Mouse (Mus musculus) midbrain, postnatal 0 days (tissue): ENCODE measurements around the gene Aifm3. TPM values are rescaled to one million over a fixed set of nuclear protein-coding genes. Genes with fewer than 3 reads are reported as not detected.

Source experiments
- ATAC-seq: fragments of 200-750 bp; cut with Nextera tagmentation; 2 replicates; pipeline ENCODE4 v1.8.0; 2017; ENCODE audit warnings: moderate number of reproducible peaks, mild to moderate bottlenecking, moderate TSS enrichment, moderate library complexity; ENCODE audit not compliant: low FRiP score
- DNase-seq: peaks from one replicate; pipeline ENCODE4 v3.0.0-alpha.2; 2015; ENCODE audit warnings: low spot score
- H3K27ac ChIP-seq: fragments of 300-500 bp; sonication (generic); 2 replicates; pipeline ENCODE4 v1.5.1; 2014; ENCODE audit warnings: low read depth, mild to moderate bottlenecking, low read length, mixed read lengths
- H3K27me3 ChIP-seq: fragments of 300-500 bp; sonication (generic); 2 replicates; pipeline ENCODE4 v1.6.1; 2014; ENCODE audit warnings: low read length, control low read depth, mixed read lengths; ENCODE audit not compliant: insufficient read depth
- H3K36me3 ChIP-seq: fragments of 300-500 bp; sonication (generic); 2 replicates; pipeline ENCODE4 v1.6.1; 2014; ENCODE audit warnings: low read length, control low read depth, mixed read lengths; ENCODE audit not compliant: insufficient read depth
- H3K4me1 ChIP-seq: fragments of 300-500 bp; sonication (generic); 2 replicates; pipeline ENCODE4 v1.6.1; 2014; ENCODE audit warnings: mild to moderate bottlenecking, control low read depth, antibody characterized with exemption, low read length, mixed read lengths; ENCODE audit not compliant: insufficient read depth
- H3K4me2 ChIP-seq: fragments of 300-500 bp; sonication (generic); 2 replicates; pipeline ENCODE4 v1.6.1; 2014; ENCODE audit warnings: low read depth, mild to moderate bottlenecking, low read length, mixed read lengths; ENCODE audit not compliant: poor library complexity, severe bottlenecking
- H3K4me3 ChIP-seq: fragments of 300-500 bp; sonication (generic); 2 replicates; pipeline ENCODE4 v1.5.1; 2014; ENCODE audit warnings: low read depth, mild to moderate bottlenecking, low read length, moderate library complexity
- H3K9ac ChIP-seq: fragments of 300-500 bp; sonication (generic); replicated peaks from 2 replicates; pipeline ENCODE4 v1.6.1; 2014; ENCODE audit warnings: mild to moderate bottlenecking, low read length, moderate library complexity, mixed read lengths; ENCODE audit not compliant: poor library complexity, severe bottlenecking
- H3K9me3 ChIP-seq: fragments of 300-500 bp; sonication (generic); 2 replicates; pipeline ENCODE4 v1.6.1; 2016; ENCODE audit warnings: low read length, control low read depth
- CTCF ChIP-seq: IDR thresholded peaks from 2 replicates; pipeline ENCODE4 v1.5.1; 2016; ENCODE audit warnings: antibody characterized with exemption, mild to moderate bottlenecking
- WGBS: fragments of 180-500 bp; shearing (Covaris S2); extraction: QIAGEN DNeasy Blood & Tissue Kit; methylation state at CpG from one replicate; pipeline ENCODE4 v1.1.7; 2014; 5-methylcytosine and 5-hydroxymethylcytosine counted together
- polyA plus RNA-seq: library from polyadenylated mRNA; unstranded; fragments of >200 nt; fragmentation: Nextera tagmentation; extraction: Ambion mirVana; gene quantifications from 2 replicates; pipeline ENCODE4 v1.2.1, GENCODE M21; 2015
- total RNA-seq: library from RNA; depleted of rRNA; stranded (reverse); fragments of >200 nt; gene quantifications from 2 replicates; pipeline ENCODE4 v1.2.3, GENCODE M21; 2014; rRNA removed

Gene Aifm3
- total RNA-seq = 16.2 and 23.2 TPM in 2 replicates
- polyA plus RNA-seq = 12.5 and 14.1 TPM in 2 replicates

DNA sequence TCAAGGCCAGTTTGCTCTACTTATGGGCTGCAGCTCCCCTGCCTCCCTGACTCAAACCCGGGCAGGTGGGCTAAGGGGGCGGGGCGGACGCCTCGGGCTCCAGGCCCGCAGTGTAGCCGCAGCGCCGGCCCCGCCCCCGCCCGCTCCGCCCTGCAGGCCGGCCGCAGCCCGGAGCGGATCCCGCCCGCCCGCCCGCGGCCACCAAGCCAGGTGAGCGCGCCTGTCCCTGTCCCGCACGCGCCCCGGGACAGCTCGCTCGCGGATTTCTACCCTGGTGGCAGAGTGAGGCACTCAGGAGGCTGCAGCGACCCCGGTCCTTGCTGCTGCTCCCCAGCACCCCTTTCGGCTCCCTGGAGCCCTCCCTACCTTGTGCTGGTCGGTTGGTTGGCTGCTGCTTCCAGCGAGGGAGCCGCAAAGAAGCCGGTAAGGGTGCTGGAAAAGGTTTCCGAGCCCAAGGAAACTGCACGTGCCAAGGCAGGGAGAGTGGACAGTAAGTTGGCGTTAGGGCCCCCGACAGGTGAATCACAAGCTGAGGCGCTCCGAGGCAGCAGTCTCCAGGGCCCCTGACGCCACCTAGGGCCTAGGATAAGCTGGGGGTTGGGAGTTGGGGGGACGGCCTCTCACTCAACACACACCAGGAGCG lies at the start of gene Aifm3:
Aifm3 (plus strand) TSS at position 143 of the 643 bp plus-strand sequence.
- H3K9me3 ChIP-seq = no peaks in the 10 kb centered on the region
- WGBS = 2% methylated on average over 47 of the region's 47 CpGs
- H3K4me1 ChIP-seq = peaks cover 7% of the 10 kb centered on the region; the same call in 1 of the 2 replicates
- ATAC-seq (peak; percentile 35; the same call in 1 of the 2 replicates), DNase-seq (no peak)
- TF ChIP-seq CTCF = no peak
- H3K4me2 ChIP-seq = peak within 1 kb of the TSS; percentile 76
- peaks cover 13% of the 10 kb centered on the region for H3K36me3 ChIP-seq
- H3K4me3 ChIP-seq = peak within 1 kb of the TSS; percentile 36
- H3K9ac ChIP-seq = peak within 1 kb of the TSS; percentile 40; the same call in 1 of the 2 replicates
- no peak within 1 kb of the TSS for H3K27ac ChIP-seq
- 0 out of 2 replicates have a peak, but pooled peaks cover 4% of the 10 kb centered on the region for H3K27me3 ChIP-seq

DNA sequence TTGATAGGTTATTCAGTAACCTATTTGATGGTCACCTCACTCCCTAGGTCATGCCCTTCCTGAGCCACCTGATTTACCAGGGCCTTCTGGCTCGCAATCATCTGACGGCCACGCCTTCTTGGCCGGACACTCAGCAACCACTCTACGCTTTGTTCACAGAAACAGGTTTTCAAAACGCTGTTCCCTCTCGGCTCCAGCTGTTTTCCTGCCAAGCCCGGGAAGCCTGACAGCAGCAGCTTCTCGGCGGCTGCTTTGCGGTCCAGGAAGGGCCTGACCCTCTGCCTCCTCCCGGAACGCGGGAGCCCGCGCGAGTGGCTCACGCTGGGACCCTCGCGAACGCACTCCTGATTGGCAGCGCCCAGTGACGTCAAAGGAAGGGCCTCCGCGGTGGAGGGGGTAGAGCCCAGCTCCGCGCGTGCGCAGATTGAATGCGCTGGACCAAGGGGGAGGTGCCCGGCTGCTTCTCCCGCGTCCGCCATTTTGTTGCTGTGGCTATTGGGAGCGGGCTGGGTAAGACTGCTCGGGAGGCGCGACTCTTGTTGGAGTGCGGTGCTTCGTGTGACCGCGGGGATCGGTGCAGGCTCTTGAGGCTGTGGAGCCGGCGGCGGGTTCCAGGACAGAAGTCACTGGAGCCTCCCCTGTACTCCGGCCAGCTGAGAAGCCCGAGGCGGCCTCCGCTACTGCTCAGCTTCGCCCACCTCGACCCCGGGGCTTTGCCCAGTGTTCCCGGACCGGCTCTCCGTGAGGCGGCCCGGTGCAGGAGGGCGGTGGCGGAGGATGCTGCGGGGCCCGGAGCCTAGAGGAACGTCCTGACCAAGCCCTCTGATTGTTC lies 37.7 kb upstream of the Aifm3 start, which contains the start of gene Crkl:
Crkl (plus strand) TSS at position 447 of the 832 bp plus-strand sequence.
- H3K4me3 ChIP-seq = peak within 1 kb of the TSS; percentile 81
- TF ChIP-seq CTCF = no peak
- no peaks in the 10 kb centered on the region for H3K27me3 ChIP-seq
- H3K36me3 ChIP-seq = peaks cover 3% of the 10 kb centered on the region; the same call in 1 of the 2 replicates
- WGBS = under 1% methylated on average over 62 of the region's 63 CpGs
- H3K4me2 ChIP-seq = peak within 1 kb of the TSS; percentile 86
- peak; percentile 99 for DNase-seq
- H3K27ac ChIP-seq = peak within 1 kb of the TSS; percentile 90
- peak within 1 kb of the TSS; percentile 88 for H3K9ac ChIP-seq
- peaks cover 12% of the 10 kb centered on the region for H3K4me1 ChIP-seq
- H3K9me3 ChIP-seq = no peaks in the 10 kb centered on the region
- peak; percentile 96 for ATAC-seq

DNA sequence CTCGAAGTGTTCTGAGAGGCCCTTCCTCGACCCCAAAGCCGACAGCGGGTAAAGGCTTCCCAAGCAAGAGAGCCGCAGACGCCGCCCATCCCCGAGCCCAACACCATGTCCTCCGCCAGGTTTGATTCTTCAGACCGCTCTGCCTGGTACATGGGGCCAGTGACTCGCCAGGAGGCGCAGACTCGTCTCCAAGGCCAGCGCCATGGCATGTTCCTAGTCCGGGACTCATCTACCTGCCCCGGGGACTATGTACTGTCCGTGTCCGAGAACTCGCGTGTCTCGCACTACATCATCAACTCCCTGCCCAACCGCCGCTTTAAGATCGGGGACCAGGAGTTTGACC lies 37.1 kb upstream of the Aifm3 start:
- peaks cover 12% of the 10 kb centered on the region for H3K4me1 ChIP-seq
- no peaks in the 10 kb centered on the region for H3K27me3 ChIP-seq
- peaks cover 3% of the 10 kb centered on the region; the same call in 1 of the 2 replicates for H3K36me3 ChIP-seq
- no peaks in the 10 kb centered on the region for H3K9me3 ChIP-seq
- H3K4me2 ChIP-seq = peak overlapping the region; percentile 86
- H3K4me3 ChIP-seq = peak overlapping the region; percentile 81
- DNase-seq (peak; percentile 36), ATAC-seq (peak; percentile 29)
- under 1% methylated on average over 24 of the region's 24 CpGs for WGBS
- H3K9ac ChIP-seq = peak overlapping the region; percentile 88
- 0 out of 2 replicates have a peak, but pooled peaks have one; percentile 2 for TF ChIP-seq CTCF
- H3K27ac ChIP-seq = peak overlapping the region; percentile 90

DNA sequence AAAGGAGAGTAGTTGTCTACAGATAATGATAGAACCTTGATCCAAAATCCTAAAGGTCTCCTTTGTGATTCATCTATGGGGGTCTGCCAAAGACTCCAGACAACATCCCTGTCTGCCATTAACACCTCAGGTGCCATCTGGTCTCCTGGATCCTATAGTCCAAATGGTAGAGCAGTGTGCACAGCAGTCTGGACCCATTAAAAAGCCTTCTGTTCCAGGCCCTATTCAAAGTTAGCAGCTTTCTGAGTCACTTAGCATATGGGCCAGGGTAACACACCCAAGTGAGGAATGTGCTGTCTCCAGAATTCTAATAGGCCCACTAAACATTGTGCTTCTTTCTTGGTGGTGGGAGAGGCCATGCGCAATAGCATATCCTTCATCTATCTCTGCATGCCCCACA lies 32.5 kb upstream of the Aifm3 start:
- DNase-seq (no peak), ATAC-seq (no peak)
- 100% methylated on average over 1 of the region's 1 CpGs for WGBS
- Histone ChIP-seq H3K4me2 (no peak overlapping the region), H3K27ac (no peak overlapping the region), H3K4me3 (no peak overlapping the region), H3K27me3 (no peaks in the 10 kb centered on the region), H3K36me3 (peaks cover 3% of the 10 kb centered on the region; the same call in 1 of the 2 replicates), H3K9me3 (no peaks in the 10 kb centered on the region), H3K4me1 (peaks cover 12% of the 10 kb centered on the region), H3K9ac (no peak overlapping the region)
- no peak for TF ChIP-seq CTCF

DNA sequence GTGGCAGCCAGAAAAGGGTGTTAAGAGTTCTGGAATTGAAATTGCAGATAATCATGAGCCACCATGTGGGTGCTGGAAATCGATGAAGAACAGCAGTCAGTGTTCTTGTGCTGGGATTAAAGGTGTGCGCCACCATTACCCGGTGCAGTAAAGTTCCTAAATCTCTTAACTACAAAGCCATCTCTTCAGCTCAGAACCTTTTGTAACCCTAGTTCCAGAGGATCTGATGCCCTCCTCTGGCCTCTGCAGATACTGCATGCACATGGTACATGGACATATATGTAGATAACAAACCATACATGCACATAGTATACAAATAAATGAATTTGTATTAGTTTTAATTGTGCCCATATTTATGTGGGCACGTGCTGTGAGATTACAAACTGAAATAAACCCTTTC lies 29.2 kb upstream of the Aifm3 start:
- no peak overlapping the region for H3K27ac ChIP-seq
- WGBS = 89% methylated on average over 4 of the region's 4 CpGs
- DNase-seq (peak; percentile 15), ATAC-seq (no peak)
- no peak overlapping the region for H3K4me2 ChIP-seq
- no peaks in the 10 kb centered on the region for H3K27me3 ChIP-seq
- peaks cover 5% of the 10 kb centered on the region for H3K4me1 ChIP-seq
- TF ChIP-seq CTCF = peak; percentile 56
- H3K4me3 ChIP-seq = no peak overlapping the region
- peaks cover 3% of the 10 kb centered on the region; the same call in 1 of the 2 replicates for H3K36me3 ChIP-seq
- H3K9me3 ChIP-seq = no peaks in the 10 kb centered on the region
- no peak overlapping the region for H3K9ac ChIP-seq
